ENCODE assay signal across 12 mouse cellular contexts in the genomic region with DNA sequence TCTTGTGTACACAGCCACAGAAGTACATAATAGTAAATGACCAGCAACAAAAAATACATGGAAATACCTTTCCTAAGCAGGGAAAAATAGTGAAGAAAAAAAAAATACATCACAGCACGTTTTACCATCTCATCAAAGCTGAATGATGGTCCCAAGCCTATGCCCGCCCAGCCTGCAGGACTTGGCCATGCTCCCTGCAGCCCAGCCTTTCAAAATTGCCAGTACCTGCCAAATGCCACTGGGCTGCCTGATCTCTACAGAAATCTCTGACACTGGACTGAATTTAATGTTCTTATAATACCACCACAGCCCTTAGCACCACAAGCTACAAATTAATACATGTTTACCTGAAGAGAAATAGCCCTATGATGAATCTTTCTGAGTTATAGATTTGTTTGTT.
A peak's percentile ranks its signal among the peaks of the same experiment; 100 is the strongest.
DNase-seq lines count a peak whose midpoint lies in the region.
"Had no signal": no experiment of that assay in that cellular context is flagged by ENCODE, and none has a peak within 500 bp of the region (broad histone marks: within the 10 kb centered on the region; RNA-seq: fewer than 3 reads in every experiment).

No protein-coding gene starts in this region.

- peak; percentile 16 to 20 for DNase-seq in cerebellum, adult 18-20 months
- DNase-seq in cerebellum, postnatal 4 days (ENCODE audit: low spot score in 2 of 2) = no peak
- DNase-seq in cerebellum, postnatal 14 days = peak; percentile 62 to 71
- DNase-seq in cerebellum, adult 9-10 months = no peak
- peak; percentile 34 for DNase-seq in heart, adult 11 months
- DNase-seq in heart, postnatal 4 days = no peak
- DNase-seq: adrenal gland, adult 8-10 months; adrenal gland, postnatal 14 days; adrenal gland, postnatal 36 days; B cell, adult 2 months; cerebellum, adult 11-12 months; forebrain, postnatal 0 days had no signal

Comparison
In these comparisons a context has a peak if more than half of its experiments do, and no peak if none do; other contexts are left out.
1. DNase-seq: peak in cerebellum, adult 18-20 months (2 of 2), cerebellum, postnatal 14 days (2 of 2) and heart, adult 11 months (single experiment); none in cerebellum, postnatal 4 days (0 of 2), cerebellum, adult 9-10 months (single experiment) and heart, postnatal 4 days (single experiment).